Mouse (Mus musculus) megakaryocyte, embryonic 14.5 days (primary cell): ENCODE measurements around the gene Carns1.

Experiments used
- FLI1 ChIP-seq: IDR thresholded peaks from 2 replicates; pipeline ENCODE4 v1.6.1; 2012; ENCODE audit warnings: low read length, inconsistent platforms, mixed read lengths
- GATA1 ChIP-seq: IDR thresholded peaks from 3 replicates; pipeline ENCODE4 v1.6.1; 2012; ENCODE audit warnings: mixed read lengths, low read length, inconsistent platforms, borderline replicate concordance

DNA sequence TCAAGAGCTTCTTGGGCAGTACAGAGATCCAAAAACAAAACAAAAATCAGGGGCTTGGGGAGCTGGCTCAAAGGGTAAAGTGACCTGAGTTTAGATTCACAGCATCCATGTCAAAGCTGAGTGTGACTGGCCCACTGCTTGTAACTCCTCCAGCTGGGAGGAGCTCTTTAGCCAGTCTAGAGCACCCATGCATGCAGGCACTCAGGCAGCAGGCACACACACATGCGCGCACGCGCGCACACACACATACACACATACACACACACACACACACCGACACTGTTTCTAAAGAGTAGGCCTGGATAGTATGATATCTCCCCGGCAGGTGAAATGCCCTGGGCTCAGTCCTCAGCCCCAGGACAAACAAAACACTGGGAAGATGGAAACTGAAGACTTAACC lies 58.3 kb downstream of the Carns1 start:
- no peak for TF ChIP-seq GATA1
- TF ChIP-seq FLI1: no peak
